Mouse (Mus musculus): ENCODE data around the gene Mst1r. TPM values are rescaled to one million over a fixed set of nuclear protein-coding genes. Genes with fewer than 3 reads are reported as not detected.
A peak's percentile ranks its signal among the peaks of the same experiment; 100 is the strongest.

Mst1r gene
- 0.29 to 3.2 TPM (median 1.6 TPM) in 3 replicates for total RNA-seq (2017)

DNA sequence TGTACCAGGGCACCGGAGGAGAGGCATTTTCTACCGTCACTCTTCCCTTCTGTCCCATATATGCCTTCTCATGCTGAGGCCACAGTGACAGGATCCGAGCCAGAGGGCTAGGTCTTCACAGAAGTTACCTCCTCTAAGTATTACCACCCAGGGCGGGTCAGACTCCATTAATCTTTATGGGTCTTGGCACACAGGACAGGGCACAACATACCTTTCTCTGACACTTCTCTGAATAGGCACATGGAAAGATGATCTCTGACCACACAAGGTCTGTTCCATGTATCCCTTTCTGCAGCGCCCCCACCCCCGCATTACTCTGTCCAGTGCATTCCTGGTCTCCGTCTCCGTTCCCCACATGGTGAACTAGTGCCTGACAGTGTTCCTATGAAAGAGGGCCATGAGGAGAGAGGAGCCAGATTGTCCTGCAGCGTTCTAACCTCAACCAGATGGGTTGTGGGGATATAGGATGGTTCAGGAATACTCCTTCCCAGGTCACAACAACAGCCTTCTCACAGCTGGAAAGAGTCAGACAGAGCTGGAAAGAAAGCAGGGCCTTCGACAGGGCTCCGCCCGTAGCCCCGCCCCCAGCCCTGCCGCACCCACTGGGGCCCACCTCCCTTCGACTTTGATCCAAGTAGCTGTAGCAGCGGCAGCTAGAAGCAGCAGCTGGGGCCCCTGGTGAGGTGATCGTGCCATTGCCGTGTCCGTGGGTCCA is at the start of gene Mst1r:
Mst1r (plus strand) TSS at position 622 of the 715 bp plus-strand sequence.
- ATAC-seq (replicated peaks; ENCODE audit: insufficient number of reproducible peaks, low FRiP score, low TSS enrichment, poor library complexity, severe bottlenecking) = no peak

GRCm38 (mm10) chr9:107858343-107858742 is 48.3 kb upstream of the Mst1r start:
- ATAC-seq (replicated peaks; ENCODE audit: insufficient number of reproducible peaks, low FRiP score, low TSS enrichment, poor library complexity, severe bottlenecking) = no peak

DNA sequence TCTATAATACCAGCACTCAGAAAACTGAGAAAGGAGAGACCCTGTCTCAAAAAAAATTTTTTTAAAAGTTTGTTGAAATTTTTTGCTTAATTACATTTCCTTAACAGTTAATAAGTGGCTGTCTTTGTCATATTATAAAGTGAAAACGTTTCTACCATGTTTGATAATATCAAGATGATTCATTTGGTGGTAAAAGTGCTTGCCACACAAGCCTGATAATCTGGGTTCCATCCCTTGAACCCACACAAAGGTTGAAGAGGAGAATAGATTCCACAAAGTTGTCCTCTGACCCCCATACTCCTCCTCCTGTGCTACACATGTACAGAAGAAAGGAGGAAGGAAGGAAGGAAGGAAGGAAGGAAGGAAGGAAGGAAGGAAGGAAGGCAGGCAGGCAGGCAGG is 42.2 kb upstream of the Mst1r start:
- no peak for ATAC-seq (replicated peaks; ENCODE audit: insufficient number of reproducible peaks, low FRiP score, low TSS enrichment, poor library complexity, severe bottlenecking)

- no peak for ATAC-seq (replicated peaks; ENCODE audit: insufficient number of reproducible peaks, low FRiP score, low TSS enrichment, poor library complexity, severe bottlenecking)
Measured at GRCm38 (mm10) chr9:107866081-107866480, 40.6 kb upstream of the Mst1r start.

DNA sequence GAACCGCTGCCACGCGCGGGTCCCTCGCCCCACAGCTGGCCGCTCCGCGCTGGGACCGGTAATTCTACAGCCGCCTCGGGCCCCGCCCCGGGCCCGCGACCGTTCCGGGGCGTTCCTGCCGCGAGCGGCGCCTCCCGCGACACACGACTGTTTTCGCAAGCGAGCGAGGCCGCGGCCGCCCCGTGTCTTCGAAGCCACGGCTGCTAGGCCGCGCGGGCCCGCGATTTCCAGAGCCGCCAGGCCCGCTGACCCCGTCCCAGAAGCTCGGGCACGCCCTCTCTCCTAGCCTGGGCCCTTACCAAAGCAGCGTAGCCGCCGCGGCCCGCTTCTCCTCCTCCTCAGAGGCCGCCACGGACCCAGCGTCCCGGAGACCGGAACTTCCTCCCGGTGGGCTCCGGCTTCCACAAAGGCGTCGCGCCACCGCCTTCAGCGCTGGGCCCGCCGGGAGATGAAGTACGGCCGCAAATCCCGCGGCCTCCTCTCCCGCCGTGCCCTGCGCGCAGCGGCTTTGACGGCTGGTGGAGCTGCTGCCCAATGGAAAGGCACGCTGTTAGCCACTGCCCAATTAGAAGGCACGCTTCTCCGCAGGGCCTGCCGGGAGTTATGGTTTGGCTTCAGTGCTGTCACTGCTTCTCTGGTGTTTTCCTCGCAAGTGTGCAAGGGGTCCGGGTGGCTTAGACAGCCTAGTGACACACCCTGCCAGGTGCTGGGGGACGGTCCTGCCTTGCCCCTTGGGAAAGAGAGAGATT is 34.1 kb upstream of the Mst1r start:
- peak; percentile 98 for ATAC-seq (replicated peaks; ENCODE audit: insufficient number of reproducible peaks, low FRiP score, low TSS enrichment, poor library complexity, severe bottlenecking)

DNA sequence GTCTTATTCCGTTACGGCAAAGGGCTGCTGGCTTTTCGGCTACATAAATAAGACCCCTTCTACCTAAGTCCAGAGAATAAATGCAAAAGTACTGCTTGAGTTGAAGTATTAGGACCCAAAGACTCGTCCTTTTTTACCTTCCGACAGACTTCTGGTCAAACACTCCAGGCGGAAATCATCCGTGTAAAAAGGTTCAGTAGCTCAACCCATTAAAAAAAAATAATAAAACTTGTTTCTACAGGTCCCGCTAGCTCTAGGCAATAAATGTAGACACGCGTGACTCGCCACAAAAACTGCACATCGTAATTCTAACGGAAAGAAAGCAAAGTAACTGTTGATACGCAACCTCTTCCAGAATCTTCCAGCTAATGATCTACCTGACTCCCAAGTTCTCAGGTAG is 33.5 kb upstream of the Mst1r start, which contains the start of gene Rbm6:
Rbm6 (minus strand) TSS at position 101 of the 400 bp plus-strand sequence.
- ATAC-seq (replicated peaks; ENCODE audit: insufficient number of reproducible peaks, low FRiP score, low TSS enrichment, poor library complexity, severe bottlenecking) = no peak

- no peak for ATAC-seq (replicated peaks; ENCODE audit: insufficient number of reproducible peaks, low FRiP score, low TSS enrichment, poor library complexity, severe bottlenecking)
Measured at GRCm38 (mm10) chr9:107880411-107880810, 26.3 kb upstream of the Mst1r start.

DNA sequence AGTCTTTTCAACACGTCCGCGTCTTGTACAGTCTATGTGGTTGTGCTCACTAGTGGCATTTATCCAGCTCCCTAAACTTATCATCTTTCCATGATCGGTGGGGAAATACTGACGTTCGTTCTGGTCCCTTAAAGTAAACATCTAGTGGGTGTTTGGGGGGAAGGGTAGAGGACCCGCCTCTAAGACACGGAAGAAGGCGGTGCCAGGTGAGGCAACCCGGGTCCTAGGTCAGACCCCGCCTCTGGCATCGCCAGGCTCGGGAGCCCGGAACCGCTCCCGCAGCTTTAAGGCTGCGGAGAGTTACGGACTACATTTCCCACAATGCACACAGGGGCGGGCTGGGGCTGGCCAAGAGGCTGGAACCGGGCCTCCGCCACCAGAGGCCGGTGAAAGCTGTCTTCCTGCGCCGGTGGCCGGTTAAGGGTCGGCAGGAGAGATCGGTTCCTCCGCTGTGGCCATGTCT is 18.8 kb upstream of the Mst1r start, which contains the start of gene Mon1a:
Mon1a (plus strand) TSS at position 348 of the 463 bp plus-strand sequence.
- ATAC-seq (replicated peaks; ENCODE audit: insufficient number of reproducible peaks, low FRiP score, low TSS enrichment, poor library complexity, severe bottlenecking) = peak; percentile 96

DNA sequence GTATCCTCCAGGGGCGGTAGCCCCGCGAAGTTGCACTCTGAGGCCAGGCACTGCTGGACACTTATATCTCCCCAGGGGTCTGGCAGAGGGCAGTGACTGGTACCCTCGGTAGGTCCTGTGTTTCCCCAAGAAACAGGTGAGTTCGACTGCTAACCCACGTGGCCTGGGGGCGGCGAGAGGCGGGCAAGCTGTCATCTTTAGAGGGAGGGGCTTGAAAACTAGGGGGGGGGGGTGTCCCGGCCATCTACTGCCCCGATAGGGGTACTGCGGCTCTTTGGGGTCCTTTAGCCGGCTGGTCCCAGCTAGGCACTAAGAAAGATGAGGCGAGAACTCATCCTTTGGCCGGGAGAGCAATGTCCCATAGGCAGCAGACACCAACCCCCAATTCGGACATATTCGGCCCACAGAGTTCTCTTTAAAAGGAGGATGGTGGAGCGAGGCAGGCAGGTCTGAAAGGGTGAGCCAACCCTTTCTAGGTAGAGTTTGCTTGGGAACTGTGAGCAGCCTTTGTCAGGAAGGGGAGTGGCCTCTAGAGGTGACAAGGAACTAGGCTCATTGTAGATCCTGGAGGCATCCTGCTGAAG is 18.3 kb upstream of the Mst1r start:
- ATAC-seq (replicated peaks; ENCODE audit: insufficient number of reproducible peaks, low FRiP score, low TSS enrichment, poor library complexity, severe bottlenecking) = no peak

- no peak for ATAC-seq (replicated peaks; ENCODE audit: insufficient number of reproducible peaks, low FRiP score, low TSS enrichment, poor library complexity, severe bottlenecking)
Measured at GRCm38 (mm10) chr9:107890260-107890659, 16.4 kb upstream of the Mst1r start.

DNA sequence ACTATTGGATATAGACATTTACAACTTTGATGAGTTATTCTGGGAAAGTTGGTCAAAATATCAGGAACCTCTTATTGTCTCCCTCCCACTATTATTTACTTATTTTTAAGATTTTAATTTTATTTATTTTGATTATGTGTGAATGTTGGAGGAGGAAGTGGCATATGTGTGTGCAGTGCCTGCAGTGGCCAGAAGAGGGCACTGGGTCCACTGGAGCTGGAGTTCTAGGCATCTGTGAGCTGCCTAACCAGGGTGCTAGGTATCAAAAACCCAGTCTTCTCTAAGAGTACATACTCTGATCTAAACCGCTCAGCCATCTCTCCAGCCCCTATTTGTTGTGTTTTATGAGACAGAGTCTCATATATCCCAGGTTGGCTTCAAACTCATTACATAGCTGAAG is 15.7 kb upstream of the Mst1r start:
- no peak for ATAC-seq (replicated peaks; ENCODE audit: insufficient number of reproducible peaks, low FRiP score, low TSS enrichment, poor library complexity, severe bottlenecking)

DNA sequence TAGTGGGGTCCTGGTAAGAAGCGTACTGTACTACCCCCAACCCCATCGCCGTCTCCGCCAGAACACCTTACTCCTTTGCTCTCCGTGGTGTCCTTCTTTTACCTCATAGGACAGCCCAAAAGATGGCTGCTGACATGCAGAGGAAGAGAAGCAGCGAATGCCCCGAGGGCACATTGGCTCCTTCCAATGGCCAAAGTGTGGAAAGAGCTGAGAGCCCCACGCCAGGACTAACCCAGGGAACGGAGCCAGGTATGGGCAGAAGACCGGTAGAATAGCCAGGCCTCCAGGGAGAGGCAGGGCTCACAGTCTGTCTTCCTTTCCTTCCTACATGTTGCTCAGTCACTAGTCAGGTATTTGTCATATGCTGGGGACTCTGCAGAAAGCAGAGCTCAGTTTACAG is 8.1 kb upstream of the Mst1r start:
- no peak for ATAC-seq (replicated peaks; ENCODE audit: insufficient number of reproducible peaks, low FRiP score, low TSS enrichment, poor library complexity, severe bottlenecking)

GRCm38 (mm10) chr9:107899855-107900254 is 6.8 kb upstream of the Mst1r start:
- no peak for ATAC-seq (replicated peaks; ENCODE audit: insufficient number of reproducible peaks, low FRiP score, low TSS enrichment, poor library complexity, severe bottlenecking)

GRCm38 (mm10) chr9:107900840-107901626 is 5.6 kb upstream of the Mst1r start:
- ATAC-seq (replicated peaks; ENCODE audit: insufficient number of reproducible peaks, low FRiP score, low TSS enrichment, poor library complexity, severe bottlenecking) = no peak

GRCm38 (mm10) chr9:107901627-107901914 is 5.1 kb upstream of the Mst1r start:
- no peak for ATAC-seq (replicated peaks; ENCODE audit: insufficient number of reproducible peaks, low FRiP score, low TSS enrichment, poor library complexity, severe bottlenecking)

DNA sequence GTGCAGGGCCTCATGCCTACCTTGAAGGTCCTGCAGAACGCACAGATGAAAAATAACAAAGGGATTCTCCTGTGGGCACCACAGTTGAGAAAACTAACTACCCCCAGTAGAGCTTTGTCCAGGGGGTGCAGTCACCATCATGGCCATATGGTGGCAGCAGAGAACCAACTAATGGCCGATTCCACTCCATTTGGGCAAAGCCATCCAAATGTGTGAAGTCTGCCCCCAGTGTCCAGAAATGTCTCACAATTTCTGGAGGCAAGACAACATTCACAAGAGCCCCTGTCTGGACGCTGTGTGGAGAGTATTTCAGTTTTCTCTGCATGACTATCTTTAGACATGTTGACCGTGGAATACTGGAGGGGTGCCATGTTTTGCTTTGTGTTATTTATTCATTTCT is 1.9 kb upstream of the Mst1r start:
- peak; percentile 91 for ATAC-seq (replicated peaks; ENCODE audit: insufficient number of reproducible peaks, low FRiP score, low TSS enrichment, poor library complexity, severe bottlenecking)

GRCm38 (mm10) chr9:107906967-107907800 is 511 bp downstream of the Mst1r start:
- ATAC-seq (replicated peaks; ENCODE audit: insufficient number of reproducible peaks, low FRiP score, low TSS enrichment, poor library complexity, severe bottlenecking) = no peak

GRCm38 (mm10) chr9:107907801-107908120 is 1.1 kb downstream of the Mst1r start:
- ATAC-seq (replicated peaks; ENCODE audit: insufficient number of reproducible peaks, low FRiP score, low TSS enrichment, poor library complexity, severe bottlenecking) = no peak

Data from monocyte, adult 5-6 weeks (primary cell).